Mouse (Mus musculus) ES-E14 (cell line): Measurements from ENCODE around the gene Smo. TPM values are rescaled to one million over a fixed set of nuclear protein-coding genes. Genes with fewer than 3 reads are reported as not detected.

Experiments
- DNase-seq: peaks from one replicate; pipeline ENCODE4 v3.0.0-alpha.2; 2013; ENCODE audit warnings: low read depth, low spot score
- H3K27ac ChIP-seq: 2 replicates; pipeline ENCODE4 v1.5.1; 2012; ENCODE audit warnings: low read depth, mild to moderate bottlenecking, low read length, moderate library complexity, mixed read lengths; ENCODE audit not compliant: poor library complexity, insufficient read depth, severe bottlenecking
- H3K36me3 ChIP-seq: 2 replicates; pipeline ENCODE4 v1.6.1; 2012; ENCODE audit warnings: mild to moderate bottlenecking, low read length, moderate library complexity, mixed read lengths; ENCODE audit not compliant: control insufficient read depth, poor library complexity, insufficient read depth, severe bottlenecking
- H3K4me1 ChIP-seq, 2 experiments: fragments of 150-350 bp in 1 of 2; sonication (generic) in 1 of 2; 2 replicates each; pipeline ENCODE4 v1.6.1; 2012; ENCODE audit warnings: low read length in 2 of 2, mild to moderate bottlenecking in 1 of 2, mixed read lengths in 1 of 2; ENCODE audit not compliant: control insufficient read depth in 2 of 2, insufficient read depth in 2 of 2, poor library complexity in 1 of 2
- H3K4me3 ChIP-seq, 2 experiments: fragments of 150-350 bp in 1 of 2; sonication (generic) in 1 of 2; 2 replicates each; pipeline ENCODE4 v1.5.1; 2012; ENCODE audit warnings: low read length in 2 of 2, low read depth in 1 of 2, mild to moderate bottlenecking in 1 of 2, mixed read lengths in 1 of 2; ENCODE audit not compliant: insufficient read depth in 1 of 2, poor library complexity in 1 of 2, severe bottlenecking in 1 of 2
- H3K9ac ChIP-seq: 2 replicates; pipeline ENCODE4 v1.6.1; 2012; ENCODE audit warnings: low read depth, mild to moderate bottlenecking, low read length, mixed read lengths; ENCODE audit not compliant: poor library complexity, insufficient read depth, severe bottlenecking
- H3K9me3 ChIP-seq: fragments of 150-350 bp; sonication (generic); 2 replicates; pipeline ENCODE4 v1.6.1; 2012; ENCODE audit warnings: low read depth, mild to moderate bottlenecking, low read length; ENCODE audit not compliant: control insufficient read depth, insufficient read depth
- CHD2 ChIP-seq: IDR thresholded peaks from 2 replicates; pipeline ENCODE4 v1.6.1; 2014; ENCODE audit warnings: mild to moderate bottlenecking, low read depth, low read length, inconsistent platforms
- HCFC1 ChIP-seq: IDR thresholded peaks from 2 replicates; pipeline ENCODE4 v1.6.1; 2012; ENCODE audit warnings: low read length, inconsistent platforms, borderline replicate concordance; ENCODE audit not compliant: insufficient read depth
- MAFK ChIP-seq: IDR thresholded peaks from 2 replicates; pipeline ENCODE4 v1.6.1; 2014; ENCODE audit warnings: mild to moderate bottlenecking, low read depth, low read length, inconsistent platforms; ENCODE audit not compliant: insufficient read depth
- ZC3H11A ChIP-seq: IDR thresholded peaks from 2 replicates; pipeline ENCODE4 v1.6.1; 2012; ENCODE audit warnings: low read depth, mild to moderate bottlenecking, inconsistent platforms, low read length, borderline replicate concordance
- ZNF384 ChIP-seq: IDR thresholded peaks from 2 replicates; pipeline ENCODE4 v1.6.1; 2012; ENCODE audit warnings: low read depth, low read length, inconsistent platforms
- in situ Hi-C, 2 experiments: fragments of 600-800 bp; cut with MboI; formaldehyde crosslinking; loops; one replicate each; pipeline ENCODE4 v1.15.1; 2025; ENCODE audit warnings: low sequenced_read_pairs in 2 of 2, inconsistent platforms in 1 of 2; ENCODE audit not compliant: unreplicated experiment in 2 of 2
- total RNA-seq: library from RNA; depleted of rRNA; stranded (reverse); fragments of 300-350 nt; gene quantifications from 2 replicates; pipeline ENCODE4 v1.2.3, GENCODE M21; 2012

The Smo gene
- total RNA-seq, 1 experiment = 25.7 TPM

- H3K27ac ChIP-seq = no peak overlapping the region
- H3K9me3 ChIP-seq = no peaks in the 10 kb centered on the region
- no peak overlapping the region for H3K4me3 ChIP-seq
- no peak for DNase-seq
- TF ChIP-seq MAFK (no peak), CHD2 (no peak), ZC3H11A (no peak), HCFC1 (no peak), ZNF384 (no peak)
- H3K4me1 ChIP-seq = no peaks in the 10 kb centered on the region
- no peaks in the 10 kb centered on the region; the same call in 1 of the 2 replicates for H3K36me3 ChIP-seq
- in situ Hi-C loops = loop anchor here in 1 of 2 experiments (10.0 kb wide), 1 partner anchor 438 kb away; no protein-coding TSS in a partner anchor
- H3K9ac ChIP-seq = no peak overlapping the region
Observed at GRCm38 (mm10) chr6:29766874-29767273, 31.6 kb downstream of the Smo start.

GRCm38 (mm10) chr6:29767813-29768660 is 32.7 kb downstream of the Smo start, which contains the start of gene Ahcyl2:
Gene Ahcyl2, plus strand, starts transcription at chr6:29768011.
- no peaks in the 10 kb centered on the region for H3K4me1 ChIP-seq
- TF ChIP-seq ZC3H11A = no peak
- peak; percentile 85 for TF ChIP-seq HCFC1
- DNase-seq = peak; percentile 92
- in situ Hi-C loops = loop anchor here in 1 of 2 experiments (10.0 kb wide), 1 partner anchor 437 kb away; no protein-coding TSS in a partner anchor
- H3K27ac ChIP-seq = no peak within 1 kb of the TSS; the same call in 1 of the 2 replicates
- no peaks in the 10 kb centered on the region for H3K9me3 ChIP-seq
- H3K9ac ChIP-seq = peak within 1 kb of the TSS; percentile 90
- H3K36me3 ChIP-seq = no peaks in the 10 kb centered on the region; the same call in 1 of the 2 replicates
- peak within 1 kb of the TSS; percentile 80 to 88 for H3K4me3 ChIP-seq

- in situ Hi-C loops = loop anchor here in 1 of 2 experiments (10.0 kb wide), 1 partner anchor 436 kb away; no protein-coding TSS in a partner anchor
- no peak overlapping the region for H3K27ac ChIP-seq
- TF ChIP-seq ZC3H11A (no peak), MAFK (no peak), CHD2 (no peak), HCFC1 (no peak), ZNF384 (no peak)
- no peak for DNase-seq
- H3K9me3 ChIP-seq = no peaks in the 10 kb centered on the region
- H3K36me3 ChIP-seq = no peaks in the 10 kb centered on the region; the same call in 1 of the 2 replicates
- H3K4me1 ChIP-seq = no peaks in the 10 kb centered on the region
- H3K9ac ChIP-seq = peak overlapping the region; percentile 76
- H3K4me3 ChIP-seq = peak overlapping the region; percentile 80 to 88
Observed at GRCm38 (mm10) chr6:29768791-29769441, 33.6 kb downstream of the Smo start.

GRCm38 (mm10) chr6:29770672-29771321 is 35.5 kb downstream of the Smo start:
- no peak overlapping the region for H3K9ac ChIP-seq
- no peaks in the 10 kb centered on the region for H3K9me3 ChIP-seq
- no peaks in the 10 kb centered on the region; the same call in 1 of the 2 replicates for H3K36me3 ChIP-seq
- DNase-seq = no peak
- TF ChIP-seq CHD2 (no peak), HCFC1 (no peak), ZNF384 (no peak)
- in situ Hi-C loops = no loop called here
- H3K4me3 ChIP-seq = no peak overlapping the region
- H3K4me1 ChIP-seq = no peaks in the 10 kb centered on the region
- no peak overlapping the region for H3K27ac ChIP-seq
